In the genomic region with DNA sequence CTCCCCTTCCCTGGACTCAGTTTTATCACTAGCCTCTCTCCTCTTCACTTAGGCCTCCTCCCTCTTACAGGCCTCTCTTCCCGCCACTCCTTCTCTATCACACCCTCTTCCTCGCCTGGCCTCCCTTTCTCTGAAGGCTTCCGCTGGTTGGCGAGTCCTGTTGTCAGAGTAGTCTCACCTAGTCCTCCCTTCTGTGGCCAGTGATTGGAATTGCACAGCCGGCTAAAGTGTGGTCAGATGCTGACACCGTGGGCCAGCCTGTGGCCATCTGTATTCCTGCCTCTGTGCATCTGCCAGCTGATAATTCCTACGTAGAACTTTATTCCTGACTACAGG, we compare ENCODE assay signal across 8 mouse cellular contexts. TPM values are rescaled to one million over a fixed set of nuclear protein-coding genes. Genes with fewer than 3 reads are reported as not detected.
DNase-seq lines count a peak whose midpoint lies in the region; ATAC-seq and TF ChIP-seq lines count a peak whose summit lies in the region.

No protein-coding gene starts in this region.

- peak; percentile 6 for ATAC-seq in heart, embryonic 16.5 days (replicated peaks; ENCODE audit: extremely low read depth, insufficient read depth, low FRiP score)
- ATAC-seq in forebrain, embryonic 12.5 days (ENCODE audit: low FRiP score): peak; percentile 10
- peak; percentile 75 for ATAC-seq in liver, embryonic 12.5 days
- peak; percentile 12 for ATAC-seq in stomach, embryonic 14.5 days (ENCODE audit: insufficient number of reproducible peaks, insufficient read depth, low FRiP score, low read depth)

- in situ Hi-C loops in ES-E14 (cut with MboI; ENCODE audit: low sequenced_read_pairs in 2 of 2, unreplicated experiment in 2 of 2): no loop called here

- no peaks in the 10 kb centered on the region for H3K27me3 ChIP-seq in heart, embryonic 16.5 days (ENCODE audit: control insufficient read depth, insufficient read depth, low read length)
- H3K27me3 ChIP-seq in forebrain, embryonic 12.5 days: no peaks in the 10 kb centered on the region
- no peaks in the 10 kb centered on the region for H3K27me3 ChIP-seq in liver, embryonic 12.5 days (replicated peaks)
- H3K27me3 ChIP-seq in stomach, embryonic 14.5 days (ENCODE audit: control insufficient read depth, insufficient read depth, low read length): no peaks in the 10 kb centered on the region

- H3K36me3 ChIP-seq in heart, embryonic 16.5 days (ENCODE audit: control insufficient read depth, insufficient read depth): peaks cover 14% of the 10 kb centered on the region; the same call in 1 of the 2 replicates
- H3K36me3 ChIP-seq in ES-E14 (ENCODE audit: control insufficient read depth, insufficient read depth, low read length, poor library complexity, severe bottlenecking): peaks cover 23% of the 10 kb centered on the region
- peaks cover 31% of the 10 kb centered on the region for H3K36me3 ChIP-seq in forebrain, embryonic 12.5 days (replicated peaks)
- peaks cover 70% of the 10 kb centered on the region for H3K36me3 ChIP-seq in liver, embryonic 12.5 days
- H3K36me3 ChIP-seq in stomach, embryonic 14.5 days (ENCODE audit: control insufficient read depth, insufficient read depth, low read length): peaks cover 30% of the 10 kb centered on the region

- DNase-seq in heart, postnatal 25 days (ENCODE audit: low spot score): no peak
- DNase-seq in ES-E14 (ENCODE audit: low read depth, low spot score): no peak
- no peak for DNase-seq in urinary bladder, postnatal 10 days (ENCODE audit: low spot score)
- no peak for DNase-seq in c-Kit-positive CD71-positive TER-119-positive erythroid progenitor cells, embryonic 14.5 days (ENCODE audit: low spot score)

- no peaks in the 10 kb centered on the region for H3K9me3 ChIP-seq in heart, embryonic 16.5 days (replicated peaks; ENCODE audit: control insufficient read depth, low read length)
- H3K9me3 ChIP-seq in ES-E14 (ENCODE audit: control insufficient read depth, insufficient read depth, low read depth, low read length): no peaks in the 10 kb centered on the region
- no peaks in the 10 kb centered on the region for H3K9me3 ChIP-seq in forebrain, embryonic 12.5 days
- H3K9me3 ChIP-seq in liver, embryonic 12.5 days (replicated peaks): no peaks in the 10 kb centered on the region
- H3K9me3 ChIP-seq in stomach, embryonic 14.5 days (ENCODE audit: control insufficient read depth, low read depth, low read length): no peaks in the 10 kb centered on the region

- H3K27ac ChIP-seq in heart, embryonic 16.5 days (ENCODE audit: low read length): peak overlapping the region; percentile 90
- peak overlapping the region; percentile 69 for H3K27ac ChIP-seq in ES-E14 (ENCODE audit: insufficient read depth, low read depth, low read length, poor library complexity, severe bottlenecking)
- peak overlapping the region; percentile 89 for H3K27ac ChIP-seq in forebrain, embryonic 12.5 days
- H3K27ac ChIP-seq in liver, embryonic 12.5 days: peak overlapping the region; percentile 97
- H3K27ac ChIP-seq in stomach, embryonic 14.5 days (ENCODE audit: low read length): peak overlapping the region; percentile 89

- H3K4me3 ChIP-seq in heart, embryonic 16.5 days (ENCODE audit: low read length): peak overlapping the region; percentile 66
- peak overlapping the region; percentile 90 to 92 for H3K4me3 ChIP-seq in ES-E14 (ENCODE audit: insufficient read depth in 1 of 2, low read depth in 1 of 2, low read length in 2 of 2, poor library complexity in 1 of 2, severe bottlenecking in 1 of 2)
- H3K4me3 ChIP-seq in forebrain, embryonic 12.5 days (replicated peaks): peak overlapping the region; percentile 88
- peak overlapping the region; percentile 73 for H3K4me3 ChIP-seq in liver, embryonic 12.5 days
- peak overlapping the region; percentile 76 for H3K4me3 ChIP-seq in stomach, embryonic 14.5 days (ENCODE audit: low read depth, low read length)

- peak overlapping the region; percentile 93 for H3K9ac ChIP-seq in heart, embryonic 16.5 days (ENCODE audit: low read length)
- peak overlapping the region; percentile 90 for H3K9ac ChIP-seq in ES-E14 (ENCODE audit: insufficient read depth, low read depth, low read length, poor library complexity, severe bottlenecking)
- peak overlapping the region; percentile 86 for H3K9ac ChIP-seq in forebrain, embryonic 12.5 days
- peak overlapping the region; percentile 77 for H3K9ac ChIP-seq in liver, embryonic 12.5 days
- peak overlapping the region; percentile 71 for H3K9ac ChIP-seq in stomach, embryonic 14.5 days (replicated peaks; ENCODE audit: low read depth, low read length)

- intact Hi-C loops in heart, postnatal 25 days (cut with DNase I): loop anchor here (2.0 kb wide), 1 partner anchor 52 kb away; a partner anchor contains a TSS

- H3K4me2 ChIP-seq in heart, embryonic 16.5 days (ENCODE audit: low read depth, low read length): peak overlapping the region; percentile 94
- peak overlapping the region; percentile 91 for H3K4me2 ChIP-seq in forebrain, embryonic 12.5 days
- H3K4me2 ChIP-seq in liver, embryonic 12.5 days: peak overlapping the region; percentile 99
- peak overlapping the region; percentile 65 for H3K4me2 ChIP-seq in stomach, embryonic 14.5 days (replicated peaks; ENCODE audit: low read depth, low read length)

- H3K4me1 ChIP-seq in heart, embryonic 16.5 days (ENCODE audit: control insufficient read depth, insufficient read depth, low read length): peaks cover 49% of the 10 kb centered on the region
- H3K4me1 ChIP-seq in ES-E14 (ENCODE audit: control insufficient read depth in 2 of 2, insufficient read depth in 2 of 2, low read length in 2 of 2, poor library complexity in 1 of 2): peaks cover 5 to 8% of the 10 kb centered on the region in 2 experiments; a peak in 3 of 4 replicates
- H3K4me1 ChIP-seq in forebrain, embryonic 12.5 days: peaks cover 39% of the 10 kb centered on the region
- H3K4me1 ChIP-seq in liver, embryonic 12.5 days: peaks cover 64% of the 10 kb centered on the region
- peaks cover 18% of the 10 kb centered on the region for H3K4me1 ChIP-seq in stomach, embryonic 14.5 days (ENCODE audit: control insufficient read depth, insufficient read depth, low read length)

- WGBS in heart, embryonic 16.5 days: 0% methylated on average over 7 of the region's 7 CpGs
- 1% methylated on average over 7 of the region's 7 CpGs for WGBS in forebrain, embryonic 12.5 days
- WGBS in liver, embryonic 12.5 days (ENCODE audit: insufficient replicate concordance): 0% methylated on average over 7 of the region's 7 CpGs
- WGBS in stomach, embryonic 14.5 days: under 1% methylated on average over 7 of the region's 7 CpGs

TF ChIP-seq in ES-E14, 5 proteins besides CTCF, POLR2A, EP300 and RAD21:
- TF ChIP-seq ZNF384 (IDR thresholded peaks at IDR 0.05; ENCODE audit: low read depth, low read length) (no peak), CHD2 (IDR thresholded peaks at IDR 0.05; ENCODE audit: low read depth, low read length) (no peak), MAFK (IDR thresholded peaks at IDR 0.05; ENCODE audit: insufficient read depth, low read depth, low read length) (no peak), HCFC1 (IDR thresholded peaks at IDR 0.05; ENCODE audit: borderline replicate concordance, insufficient read depth, low read length) (no peak), ZC3H11A (IDR thresholded peaks at IDR 0.05; ENCODE audit: borderline replicate concordance, low read depth, low read length) (no peak)
TF ChIP-seq in ES-E14: peak in this region for 0.

RNA-seq across cellular contexts. Expression of a gene that starts 0.8 kb away (rescaled TPM):
- 141 and 145 TPM in 2 replicates for polyA plus RNA-seq in heart, embryonic 16.5 days (2015; fragmentation: Nextera tagmentation; extraction: Ambion mirVana)
- 10 to 100 TPM; 40.9 to 45.2 TPM for total RNA-seq in heart, postnatal 25 days (2021)
- total RNA-seq in ES-E14 (2012; rRNA removed): 140 and 149 TPM in 2 replicates
- polyA plus RNA-seq in forebrain, embryonic 12.5 days (2016; fragmentation: Nextera tagmentation; extraction: Ambion mirVana): 138 and 141 TPM in 2 replicates
- polyA plus RNA-seq in liver, embryonic 12.5 days (2016; fragmentation: Nextera tagmentation; extraction: Ambion mirVana): 162 and 165 TPM in 2 replicates
- 149 and 151 TPM in 2 replicates for polyA plus RNA-seq in stomach, embryonic 14.5 days (2014; fragmentation: Nextera tagmentation; extraction: Ambion mirVana)

RNA-seq across cellular contexts. Expression of a gene that starts 52.4 kb away (rescaled TPM):
- 35.7 and 41.5 TPM in 2 replicates for polyA plus RNA-seq in heart, embryonic 16.5 days (2015; fragmentation: Nextera tagmentation; extraction: Ambion mirVana)
- 10 to 100 TPM; 42.4 to 53.7 TPM for total RNA-seq in heart, postnatal 25 days (2021)
- 183 and 289 TPM in 2 replicates for total RNA-seq in ES-E14 (2012; rRNA removed)
- 53.1 and 59.3 TPM in 2 replicates for polyA plus RNA-seq in forebrain, embryonic 12.5 days (2016; fragmentation: Nextera tagmentation; extraction: Ambion mirVana)
- polyA plus RNA-seq in liver, embryonic 12.5 days (2016; fragmentation: Nextera tagmentation; extraction: Ambion mirVana): 31.7 and 34.6 TPM in 2 replicates
- polyA plus RNA-seq in stomach, embryonic 14.5 days (2014; fragmentation: Nextera tagmentation; extraction: Ambion mirVana): 60.2 and 66.6 TPM in 2 replicates

Comparison
In these comparisons a context has a peak if more than half of its experiments do, and no peak if none do; other contexts are left out.
1. ATAC-seq: peak in every context shown above with its lines; median percentile 75 in liver, embryonic 12.5 days; 12 in stomach, embryonic 14.5 days; 10 in forebrain, embryonic 12.5 days; 6 in heart, embryonic 16.5 days.